Mouse (Mus musculus) kidney, embryonic 15.5 days (tissue): ENCODE measurements at regions not wholly inside any gene's neighbourhood (a gene's known extent, or its start where the extent isn't known, plus 50 kb on each side); places are given as distances from the start of the nearest gene placed in this dataset.

Experiments
- ATAC-seq: fragments of 200-750 bp; cut with Nextera tagmentation; replicated peaks from 2 replicates; pipeline ENCODE4 v1.8.0; 2017; ENCODE audit warnings: moderate TSS enrichment; ENCODE audit not compliant: low FRiP score
- H3K27ac ChIP-seq: fragments of 300-500 bp; sonication (generic); 2 replicates; pipeline ENCODE4 v1.5.1; 2015; ENCODE audit warnings: mild to moderate bottlenecking, inconsistent platforms
- H3K27me3 ChIP-seq: fragments of 300-500 bp; sonication (generic); 2 replicates; pipeline ENCODE4 v1.6.1; 2015; ENCODE audit warnings: inconsistent platforms
- H3K36me3 ChIP-seq: fragments of 300-500 bp; sonication (generic); 2 replicates; pipeline ENCODE4 v1.6.1; 2015; ENCODE audit warnings: inconsistent platforms
- H3K4me1 ChIP-seq: fragments of 300-500 bp; sonication (generic); 2 replicates; pipeline ENCODE4 v1.6.1; 2015; ENCODE audit warnings: inconsistent platforms
- H3K4me2 ChIP-seq: fragments of 300-500 bp; sonication (generic); 2 replicates; pipeline ENCODE4 v1.6.1; 2015; ENCODE audit warnings: moderate library complexity, mild to moderate bottlenecking, inconsistent platforms
- H3K4me3 ChIP-seq: fragments of 300-500 bp; sonication (generic); replicated peaks from 2 replicates; pipeline ENCODE4 v1.5.1; 2015; ENCODE audit warnings: mild to moderate bottlenecking, inconsistent platforms
- H3K9ac ChIP-seq: fragments of 300-500 bp; sonication (generic); 2 replicates; pipeline ENCODE4 v1.6.1; 2015; ENCODE audit warnings: mild to moderate bottlenecking, inconsistent platforms
- H3K9me3 ChIP-seq: fragments of 300-500 bp; sonication (generic); replicated peaks from 2 replicates; pipeline ENCODE4 v1.6.1; 2016; ENCODE audit warnings: inconsistent platforms
- WGBS: fragments of 180-500 bp; shearing (Covaris S2); methylation state at CpG from one replicate; pipeline ENCODE4 v1.1.7; 2015; ENCODE audit warnings: mixed read lengths; 5-methylcytosine and 5-hydroxymethylcytosine counted together

DNA sequence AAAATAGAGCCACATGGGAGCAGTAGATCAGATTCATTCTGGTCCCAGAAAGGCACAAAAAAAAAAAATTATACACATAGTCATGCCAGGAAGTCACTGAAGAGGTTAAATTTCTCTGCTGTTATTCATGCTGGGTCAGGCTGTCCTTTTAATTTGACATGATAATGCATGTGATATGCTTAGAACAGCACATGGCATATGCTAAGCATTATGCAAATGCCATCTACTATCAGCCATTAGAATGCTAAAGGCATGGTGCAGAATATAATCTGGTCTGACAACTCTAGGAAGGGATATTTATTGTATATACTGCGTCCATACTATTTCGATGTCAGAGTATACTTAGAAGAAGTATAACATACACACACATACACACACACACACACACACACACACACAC lies 405.6 kb downstream of the AI429214 start:
- H3K9me3 ChIP-seq: no peaks in the 10 kb centered on the region
- no peak overlapping the region for H3K4me3 ChIP-seq
- WGBS: 91% methylated on average over 2 of the region's 2 CpGs
- H3K4me1 ChIP-seq: no peaks in the 10 kb centered on the region
- no peaks in the 10 kb centered on the region for H3K27me3 ChIP-seq
- no peak overlapping the region for H3K27ac ChIP-seq
- no peak for ATAC-seq
- no peaks in the 10 kb centered on the region for H3K36me3 ChIP-seq
- H3K9ac ChIP-seq: no peak overlapping the region
- H3K4me2 ChIP-seq: no peak overlapping the region

DNA sequence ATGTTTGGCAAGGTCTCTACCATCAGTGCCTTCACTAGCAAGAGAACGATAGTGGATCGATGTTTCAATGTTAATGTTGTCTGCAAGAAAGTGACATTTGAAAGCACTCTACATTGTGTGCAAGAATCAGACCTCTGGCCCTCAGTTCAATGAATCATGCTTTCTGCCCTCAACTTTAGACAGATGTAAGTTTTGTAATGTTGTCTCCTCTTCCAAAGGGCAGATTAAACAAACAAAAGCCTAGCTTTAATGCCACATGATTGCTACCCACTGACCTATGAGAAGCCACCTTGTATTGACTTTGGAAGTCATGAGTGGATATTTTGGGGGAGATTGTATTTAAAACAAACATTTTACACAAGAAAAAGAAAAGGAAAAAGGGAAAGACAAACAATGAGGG lies 429.2 kb downstream of the AI429214 start:
- H3K27me3 ChIP-seq: no peaks in the 10 kb centered on the region
- WGBS: 23% methylated on average over 2 of the region's 2 CpGs
- ATAC-seq: 0 out of 2 replicates have a peak, but pooled peaks have one; percentile 49
- no peak overlapping the region for H3K27ac ChIP-seq
- H3K9me3 ChIP-seq: no peaks in the 10 kb centered on the region
- H3K36me3 ChIP-seq: no peaks in the 10 kb centered on the region
- H3K4me1 ChIP-seq: no peaks in the 10 kb centered on the region
- H3K9ac ChIP-seq: no peak overlapping the region
- H3K4me3 ChIP-seq: no peak overlapping the region
- no peak overlapping the region for H3K4me2 ChIP-seq

DNA sequence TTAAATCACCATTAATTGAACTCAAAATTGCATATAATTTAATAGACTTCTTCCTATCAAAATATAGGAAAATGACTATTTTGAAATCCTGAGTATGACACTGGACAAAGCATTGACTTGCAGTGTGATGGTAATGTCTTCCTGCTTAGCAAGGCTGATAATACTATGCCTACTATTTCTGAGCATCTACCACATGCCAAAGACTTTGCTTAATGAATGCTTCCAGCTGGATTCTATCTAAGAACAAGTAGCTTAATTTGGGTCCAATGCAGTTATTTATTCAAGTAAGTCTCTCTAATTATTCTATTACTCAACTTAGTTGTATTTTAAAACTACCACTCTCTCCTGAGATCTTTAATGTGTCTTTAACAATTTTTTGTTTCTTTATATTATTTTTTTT lies 431.2 kb downstream of the AI429214 start:
- Histone ChIP-seq H3K27ac (no peak overlapping the region), H3K4me1 (no peaks in the 10 kb centered on the region), H3K9ac (no peak overlapping the region), H3K9me3 (no peaks in the 10 kb centered on the region), H3K4me3 (no peak overlapping the region), H3K27me3 (no peaks in the 10 kb centered on the region), H3K4me2 (no peak overlapping the region), H3K36me3 (no peaks in the 10 kb centered on the region)
- ATAC-seq: no peak

DNA sequence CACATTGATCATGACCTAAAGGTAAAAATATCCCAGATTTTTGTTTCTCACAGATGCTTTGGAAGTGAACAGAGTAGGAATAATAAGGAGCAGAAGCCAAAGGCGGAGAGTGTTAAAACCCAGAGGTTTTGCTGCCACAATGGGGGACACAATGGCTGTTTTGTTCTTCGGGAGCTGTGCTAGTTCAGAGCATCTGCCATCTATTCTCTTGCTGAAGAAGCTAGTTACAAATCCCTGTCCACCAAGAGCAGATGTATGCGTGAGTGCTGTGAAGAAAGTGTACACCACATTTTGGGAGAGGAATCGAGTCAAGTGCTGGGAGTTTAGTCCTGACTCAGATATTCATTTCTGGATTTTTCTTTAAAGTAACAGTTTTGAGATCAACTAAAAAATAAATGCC lies 435.4 kb downstream of the AI429214 start:
- H3K4me2 ChIP-seq: no peak overlapping the region
- WGBS: 88% methylated on average over 4 of the region's 4 CpGs
- no peaks in the 10 kb centered on the region for H3K27me3 ChIP-seq
- H3K36me3 ChIP-seq: no peaks in the 10 kb centered on the region
- no peak for ATAC-seq
- H3K4me3 ChIP-seq: no peak overlapping the region
- H3K4me1 ChIP-seq: no peaks in the 10 kb centered on the region
- H3K27ac ChIP-seq: no peak overlapping the region
- no peak overlapping the region for H3K9ac ChIP-seq
- no peaks in the 10 kb centered on the region for H3K9me3 ChIP-seq

DNA sequence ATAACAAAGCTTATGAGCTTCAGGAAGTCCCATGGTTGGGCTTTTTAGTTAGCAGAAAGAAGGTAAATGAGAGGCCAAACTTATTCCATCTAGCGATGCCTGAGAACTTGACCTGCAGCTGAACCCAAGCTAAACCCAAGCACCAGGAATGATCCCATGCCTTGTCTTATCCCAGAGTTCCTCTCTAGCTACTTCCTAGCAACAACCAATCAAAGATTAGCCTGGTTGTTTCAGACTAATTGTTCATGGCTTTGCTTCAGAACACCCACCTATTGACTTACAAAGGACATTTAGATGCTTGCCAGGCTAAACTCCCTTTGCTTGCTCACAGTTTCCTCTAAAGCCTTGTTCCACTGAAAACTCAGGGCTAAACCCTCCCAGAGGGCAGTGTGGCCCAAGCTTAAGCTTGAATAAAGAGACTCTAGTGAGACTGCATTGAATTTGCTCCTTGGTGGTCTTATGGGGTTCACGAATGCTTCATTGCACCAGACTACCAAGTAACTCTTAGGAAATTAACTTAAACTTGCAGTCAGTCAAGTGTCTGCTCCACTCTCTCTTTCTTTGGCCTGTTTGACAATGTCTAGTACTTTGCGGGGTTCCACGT lies 467.2 kb downstream of the AI429214 start:
- Histone ChIP-seq H3K4me2 (no peak overlapping the region), H3K9me3 (no peaks in the 10 kb centered on the region), H3K4me3 (no peak overlapping the region), H3K27me3 (no peaks in the 10 kb centered on the region), H3K9ac (no peak overlapping the region), H3K4me1 (no peaks in the 10 kb centered on the region), H3K36me3 (no peaks in the 10 kb centered on the region), H3K27ac (no peak overlapping the region)
- ATAC-seq: no peak
- 86% methylated on average over 4 of the region's 4 CpGs for WGBS

DNA sequence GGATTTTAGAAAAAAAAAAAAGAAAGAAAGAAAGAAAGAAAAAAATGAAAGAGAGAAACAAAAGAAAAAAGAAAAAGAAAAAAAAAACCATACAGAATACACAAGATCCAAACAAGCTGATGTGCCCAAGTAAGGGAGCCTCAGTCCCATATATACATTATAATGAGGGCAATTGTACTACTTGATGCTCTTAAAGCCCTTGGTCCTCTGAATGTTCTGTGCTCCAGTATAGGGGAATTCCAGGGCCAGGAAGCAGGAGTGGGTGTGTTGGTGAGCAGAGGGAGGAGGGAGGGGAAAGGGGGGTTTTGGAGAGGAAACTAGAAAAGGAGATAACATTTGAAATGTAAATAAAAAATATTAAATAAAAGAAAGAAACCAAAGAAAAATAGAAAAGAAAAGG lies 472.2 kb downstream of the AI429214 start:
- Histone ChIP-seq H3K4me2 (no peak overlapping the region), H3K9me3 (no peaks in the 10 kb centered on the region), H3K36me3 (no peaks in the 10 kb centered on the region), H3K9ac (no peak overlapping the region), H3K4me1 (no peaks in the 10 kb centered on the region), H3K27me3 (no peaks in the 10 kb centered on the region), H3K4me3 (no peak overlapping the region), H3K27ac (no peak overlapping the region)
- ATAC-seq: no peak

DNA sequence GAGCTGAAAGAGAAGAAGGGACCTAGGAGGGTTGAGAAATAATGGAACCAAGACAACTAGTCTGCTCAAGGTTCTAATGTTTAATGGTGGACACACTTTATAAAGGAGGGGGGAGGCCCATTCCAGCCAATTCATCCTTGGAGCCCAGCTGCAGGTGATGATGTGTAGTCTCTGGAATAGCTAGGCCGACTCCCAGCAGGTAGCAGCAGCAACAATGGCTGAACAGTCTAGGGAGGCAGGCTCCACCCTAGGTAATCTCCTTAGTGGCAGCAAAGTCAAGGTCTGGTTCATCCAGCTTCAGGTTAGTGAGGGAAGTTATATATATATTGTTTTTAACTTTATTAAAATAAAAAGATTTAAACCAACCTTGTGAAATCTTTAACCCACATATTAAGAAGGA lies 474.3 kb downstream of the AI429214 start:
- Histone ChIP-seq H3K4me2 (no peak overlapping the region), H3K9me3 (no peaks in the 10 kb centered on the region), H3K27me3 (no peaks in the 10 kb centered on the region), H3K4me3 (no peak overlapping the region), H3K27ac (no peak overlapping the region), H3K4me1 (no peaks in the 10 kb centered on the region), H3K9ac (no peak overlapping the region), H3K36me3 (no peaks in the 10 kb centered on the region)
- WGBS: 92% methylated on average over 1 of the region's 1 CpGs
- ATAC-seq: no peak
